Mouse (Mus musculus) heart, postnatal 10 days (tissue): ENCODE measurements around the gene Gm17617. TPM values are rescaled to one million over a fixed set of nuclear protein-coding genes. Genes with fewer than 3 reads are reported as not detected.
A peak's percentile ranks its signal among the peaks of the same experiment; 100 is the strongest.
"Not testable (repeated sequence)": the region's sequence is repeated elsewhere in the genome, so short reads cannot be mapped to it uniquely, and the experiment has no call there.

Experiments
- DNase-seq, 2 experiments: peaks; one replicate each; pipeline ENCODE4 v3.0.0; 2021
- intact Hi-C: fragments of 180-260 bp; cut with DNase I; formaldehyde crosslinking; loops from one replicate; pipeline ENCODE4 v1.15.1; 2025
- total RNA-seq, 2 experiments: library from RNA; stranded (reverse); gene quantifications; 2 replicates each; pipeline ENCODE4 v1.2.3; 2021

Gm17617 gene
- total RNA-seq, 2 experiments from 2014 or later: not detected

DNA sequence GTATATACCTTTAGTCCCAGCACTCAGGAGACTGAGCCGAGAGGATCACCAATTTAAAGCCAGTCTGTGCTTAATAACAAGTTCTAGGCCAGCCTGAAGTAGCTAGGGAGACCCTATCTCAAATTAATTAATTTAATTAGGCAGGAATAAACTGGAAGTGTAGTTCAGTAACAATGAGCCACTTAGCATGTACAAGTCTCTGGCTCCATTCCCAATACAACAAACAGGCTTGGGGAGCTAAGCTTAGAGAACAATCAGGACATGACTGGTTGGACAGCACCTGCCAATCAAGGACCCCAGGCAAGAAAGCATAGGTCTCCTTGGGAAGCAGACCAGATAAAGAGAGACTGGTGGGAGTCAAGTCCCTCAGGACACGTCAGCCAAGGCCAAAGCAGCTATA, 6.9 kb upstream of the Gm17617 start:
- DNase-seq: no peak
- intact Hi-C loops: no loop called here

DNA sequence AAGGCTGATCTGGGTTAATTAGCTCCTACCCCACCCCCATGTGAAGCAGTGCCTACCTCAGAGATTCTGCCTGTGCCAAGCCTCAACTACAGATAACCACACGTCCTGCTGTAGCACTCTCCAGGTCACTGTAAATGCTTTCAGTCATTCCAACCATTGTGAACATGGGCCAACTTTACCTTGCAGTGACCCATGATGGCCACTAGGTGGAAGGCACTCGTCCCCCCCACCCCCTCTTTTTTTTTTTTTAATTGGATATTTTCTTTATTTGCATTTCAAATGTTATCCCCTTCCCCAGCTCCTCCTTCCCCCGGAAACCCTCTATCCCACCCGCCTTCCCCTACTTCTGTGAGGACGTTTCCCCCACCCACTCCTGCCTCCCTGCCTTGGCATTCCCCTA, 2.0 kb upstream of the Gm17617 start:
- intact Hi-C loops: loop anchor here (2.0 kb wide), 1 partner anchor 43 kb away; no protein-coding TSS in a partner anchor
- DNase-seq: peak; percentile 24 to 53

DNA sequence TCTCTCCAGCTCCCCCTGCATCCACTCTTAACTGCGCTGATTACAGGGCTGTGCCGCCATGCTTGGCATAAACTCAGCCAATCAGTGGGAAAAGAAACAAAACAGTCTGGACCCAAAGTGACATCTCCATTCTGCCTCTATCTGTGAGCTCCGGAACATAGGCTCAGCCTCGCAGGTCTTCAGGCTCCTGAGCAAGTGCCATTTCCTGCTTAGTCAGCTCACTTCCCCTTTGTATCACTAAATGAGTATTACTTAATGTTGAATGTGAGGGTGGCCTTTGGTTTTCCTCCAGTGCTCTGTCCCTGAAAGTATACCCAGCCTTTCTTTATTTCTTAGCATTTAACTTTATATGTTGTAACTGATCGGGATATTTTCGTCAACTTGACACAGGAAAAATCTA, 8.4 kb downstream of the Gm17617 start:
- no peak for DNase-seq
- intact Hi-C loops: no loop called here

DNA sequence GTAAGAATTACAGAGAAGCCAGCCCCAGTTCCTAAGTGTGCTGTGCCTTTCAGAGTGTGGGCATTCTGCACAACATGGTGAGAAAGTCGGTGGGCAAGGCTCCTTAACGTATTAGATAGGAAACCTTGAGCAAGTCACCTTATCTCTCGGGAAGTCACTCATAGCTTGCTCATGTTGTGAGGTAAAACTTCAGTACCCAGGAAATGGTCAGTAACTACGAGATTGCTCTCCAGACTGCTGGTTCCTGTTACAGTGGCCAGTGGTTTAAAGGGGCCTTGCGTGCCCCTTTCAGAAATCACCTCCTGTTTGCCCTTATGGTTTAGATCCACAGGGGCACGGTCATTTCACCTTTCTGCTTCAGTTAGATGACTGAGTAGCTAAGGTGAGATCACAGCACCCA, 19.0 kb downstream of the Gm17617 start:
- intact Hi-C loops: no loop called here
- no peak for DNase-seq

DNA sequence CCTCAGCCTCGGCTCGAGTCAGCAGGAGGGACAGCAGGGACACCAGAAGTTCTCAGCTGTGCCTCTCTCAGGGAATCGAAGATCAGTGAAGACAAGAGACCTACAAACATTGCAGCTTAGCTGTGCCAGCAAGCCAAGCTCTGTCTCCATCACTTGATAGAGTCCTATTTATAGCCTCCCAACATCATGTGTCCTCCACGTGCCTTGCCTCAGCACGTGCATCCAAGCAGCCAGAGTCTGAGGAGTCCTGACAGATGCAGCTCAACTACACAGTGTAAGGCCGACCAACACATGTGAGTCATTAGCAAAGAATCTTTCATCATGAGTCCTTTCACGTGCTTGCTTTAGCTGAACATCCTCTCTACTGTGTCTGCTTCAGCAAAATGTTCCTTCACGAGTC, 25.7 kb downstream of the Gm17617 start:
- DNase-seq: peak; percentile 69 to 77
- intact Hi-C loops: no loop called here

DNA sequence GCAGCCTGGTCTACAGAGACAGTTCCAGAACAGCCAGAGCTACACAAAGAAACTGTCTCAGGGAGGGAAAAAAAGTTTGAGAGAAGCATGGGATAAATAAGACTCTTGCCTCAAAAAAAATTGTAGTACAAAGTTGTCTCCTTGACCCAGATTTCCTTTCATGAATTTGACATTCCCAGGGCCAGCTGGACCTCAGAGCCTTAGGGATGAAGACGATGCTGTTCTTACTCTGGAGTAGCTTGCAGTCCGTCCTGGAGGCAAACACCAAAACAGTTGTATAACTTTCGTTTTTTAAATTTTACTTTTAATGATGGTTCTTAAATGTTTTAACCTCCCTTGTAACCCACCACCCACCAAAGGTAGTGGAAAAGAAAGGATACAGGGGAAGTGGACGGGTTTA, 26.2 kb downstream of the Gm17617 start:
- intact Hi-C loops: no loop called here
- no peak for DNase-seq

DNA sequence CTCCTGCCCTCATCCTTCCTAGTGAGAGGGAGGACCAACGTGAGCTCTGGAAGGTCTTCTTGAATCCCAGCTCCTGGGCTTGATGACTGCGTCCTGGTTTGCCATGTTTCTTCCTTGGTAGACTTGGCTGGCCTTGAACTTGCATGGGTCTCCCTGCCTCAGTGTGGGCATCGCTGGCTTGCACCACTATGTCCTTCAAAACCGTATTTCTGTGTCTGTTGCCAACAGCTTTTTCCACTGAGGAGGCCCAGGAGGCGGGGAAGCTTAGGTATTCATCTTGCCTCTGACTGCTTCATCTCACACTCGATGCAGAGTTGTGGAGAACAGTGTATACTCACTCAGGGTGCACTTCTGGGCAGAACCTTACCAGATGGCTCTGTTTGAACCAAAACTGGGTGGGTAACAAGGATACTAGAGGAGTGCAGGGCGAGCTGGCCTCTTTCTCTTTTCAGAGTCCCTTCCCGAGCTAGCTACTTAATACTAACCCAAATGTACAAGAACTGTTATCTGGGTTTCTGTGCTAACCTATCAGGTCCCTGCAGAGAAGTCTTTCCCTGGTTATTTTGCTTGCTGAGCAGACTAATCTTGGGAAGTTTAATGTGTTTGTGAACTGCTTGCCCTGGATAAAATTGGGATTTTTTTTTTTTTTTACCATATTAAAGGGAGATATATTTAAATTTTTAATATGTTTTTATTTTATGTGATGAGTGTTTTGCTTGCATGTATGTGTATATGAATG, 27.2 kb downstream of the Gm17617 start:
- intact Hi-C loops: no loop called here
- peak; percentile 20 to 25 for DNase-seq

DNA sequence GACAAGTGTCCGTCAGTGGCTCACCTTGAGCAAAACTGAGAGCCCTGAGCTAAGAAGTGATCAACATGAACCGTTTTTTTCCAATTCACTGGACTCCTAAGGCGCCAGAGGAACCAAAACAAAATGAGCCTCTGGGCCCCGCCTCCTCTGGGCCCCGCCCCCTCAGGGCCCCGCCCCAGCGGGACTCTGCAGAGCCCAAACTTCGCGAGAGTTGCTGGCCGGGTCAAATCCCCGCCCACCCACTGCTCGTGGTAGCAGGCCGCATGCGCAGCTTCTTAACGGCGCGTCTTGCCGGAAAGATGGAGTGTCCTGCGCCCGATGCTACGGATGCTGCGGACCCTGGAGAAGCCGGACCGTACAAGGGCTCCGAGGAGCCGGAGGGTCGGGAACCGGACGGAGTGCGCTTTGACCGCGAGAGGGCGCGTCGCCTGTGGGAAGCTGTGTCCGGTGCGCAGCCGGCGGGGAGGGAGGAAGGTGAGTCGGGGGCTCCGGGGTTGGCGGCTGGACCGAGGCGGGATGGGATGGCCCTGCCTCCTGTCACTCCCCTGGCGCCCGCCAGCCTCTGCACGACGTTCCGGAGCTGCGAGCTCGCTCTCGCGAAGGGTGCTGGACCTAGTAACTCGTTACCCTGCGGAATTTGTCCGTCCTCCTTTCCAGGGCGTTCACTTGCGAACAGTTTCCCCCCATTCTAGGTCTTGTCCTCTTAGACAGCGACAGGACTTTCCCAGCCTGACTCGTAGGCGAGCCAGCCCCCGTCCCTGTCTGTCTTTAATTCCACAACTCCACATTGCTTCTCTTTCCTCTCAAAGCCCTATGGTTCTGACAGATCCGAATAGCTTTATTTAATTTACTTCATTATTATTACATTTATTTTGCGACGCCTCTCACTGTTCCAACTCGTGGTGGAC, 28.0 kb downstream of the Gm17617 start, which contains the start of gene Zfp346:
TSS of gene Zfp346 (plus strand) at position 267 of the 908 bp plus-strand sequence.
- intact Hi-C loops: no loop called here
- peak; percentile 97 to 99 for DNase-seq

DNA sequence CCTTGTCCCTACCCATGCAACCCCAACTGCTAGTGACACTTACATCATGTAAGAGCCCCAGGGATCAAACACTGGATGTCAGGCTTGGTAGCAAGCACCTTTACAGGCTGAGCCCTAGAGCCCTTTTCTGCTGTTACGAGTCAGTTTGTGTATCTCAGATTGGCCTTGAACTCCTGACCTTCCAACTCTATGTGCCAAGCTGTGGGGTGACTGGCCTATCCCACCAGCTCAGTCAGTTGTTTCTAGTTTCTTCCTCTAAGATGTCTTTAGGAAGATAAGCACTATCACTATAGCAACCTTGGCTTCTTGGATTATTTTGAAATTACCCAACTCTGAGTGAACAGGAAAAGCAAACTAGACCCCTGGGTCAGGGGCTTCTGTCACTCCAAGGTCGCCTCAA, 30.0 kb downstream of the Gm17617 start:
- DNase-seq: no peak
- intact Hi-C loops: no loop called here

DNA sequence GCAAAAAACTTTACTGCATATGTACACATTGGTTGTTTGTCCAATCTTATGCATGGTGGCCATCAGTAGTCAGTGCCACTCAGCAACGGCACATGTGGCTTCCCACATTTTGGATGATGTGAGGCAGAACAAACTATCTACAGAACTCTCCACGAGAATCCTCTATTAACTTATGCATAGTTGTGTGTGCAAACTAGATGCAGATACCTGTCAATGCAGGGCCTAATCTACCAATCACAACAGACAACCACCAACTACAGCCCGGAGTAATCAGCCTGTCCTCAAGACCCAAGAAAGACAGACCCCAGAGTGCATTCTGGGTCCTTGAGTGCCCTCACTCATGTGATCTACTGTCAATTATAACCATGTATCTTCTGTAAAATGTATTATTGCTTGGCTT, 31.0 kb downstream of the Gm17617 start:
- DNase-seq: no peak
- intact Hi-C loops: no loop called here

DNA sequence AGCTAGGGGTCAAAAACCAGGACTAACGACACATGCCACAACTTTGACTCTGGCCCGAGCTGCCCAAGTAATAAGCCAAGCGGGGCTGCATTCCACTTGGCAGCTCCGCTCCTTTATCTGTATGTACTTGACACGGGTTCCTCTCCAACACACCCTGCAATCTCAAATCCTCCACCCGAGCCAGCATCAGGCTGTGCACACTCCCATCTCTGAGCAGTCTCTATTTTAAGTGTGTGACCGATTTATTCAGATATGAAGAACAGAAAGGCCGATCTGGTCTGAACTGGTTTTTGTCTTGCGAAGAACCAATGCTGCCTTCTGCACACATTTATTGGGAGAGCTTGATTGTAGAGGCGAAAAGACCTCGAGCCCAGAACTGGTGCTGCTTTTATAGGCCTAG, 31.7 kb downstream of the Gm17617 start:
- peak; percentile 14 to 24 for DNase-seq
- intact Hi-C loops: loop anchor here (2.0 kb wide), 1 partner anchor 77 kb away; no protein-coding TSS in a partner anchor

DNA sequence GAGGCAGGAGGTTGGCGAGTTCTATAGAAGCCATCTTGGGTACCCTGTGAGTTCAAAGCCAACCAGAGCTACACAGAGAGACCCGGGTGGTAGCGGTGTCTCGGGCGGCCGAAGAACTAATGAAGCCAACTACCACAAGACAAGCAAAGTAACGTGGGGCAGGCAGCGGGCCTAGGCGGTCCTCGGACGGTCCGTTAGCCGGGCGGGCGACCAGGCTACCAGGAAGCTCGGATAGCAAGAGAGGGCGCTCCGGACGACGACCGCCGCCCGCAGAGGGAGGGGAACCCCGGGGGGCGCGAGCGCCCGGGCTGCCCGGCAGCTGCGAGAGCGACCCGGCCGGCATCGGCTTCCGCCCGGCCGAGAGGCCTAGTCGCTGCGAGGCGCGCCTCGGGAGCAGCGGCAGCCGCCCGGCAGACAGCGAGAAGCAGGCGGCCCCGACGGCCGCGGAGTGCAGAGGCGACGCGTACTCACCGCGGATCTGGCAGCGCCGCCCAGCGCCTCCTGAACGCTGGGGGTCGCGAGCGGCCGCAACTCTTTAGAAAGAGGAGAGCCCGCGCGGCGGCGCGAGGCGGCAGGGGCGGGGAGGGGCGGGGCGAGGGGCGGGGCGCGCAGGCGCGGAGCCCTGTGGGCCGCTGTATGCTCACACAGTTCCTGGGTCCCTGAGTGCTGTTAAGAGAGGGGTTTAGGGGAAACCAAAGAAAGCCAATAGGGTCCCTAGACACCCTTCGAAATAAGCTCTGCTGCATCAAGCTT, 33.4 kb downstream of the Gm17617 start, which contains the start of gene Uimc1:
TSS of gene Uimc1 (minus strand) at position 575 of the 753 bp plus-strand sequence.
- DNase-seq: peak; percentile 85 to 88
- intact Hi-C loops: loop anchor here (2.0 kb wide), 1 partner anchor 79 kb away; no protein-coding TSS in a partner anchor

DNA sequence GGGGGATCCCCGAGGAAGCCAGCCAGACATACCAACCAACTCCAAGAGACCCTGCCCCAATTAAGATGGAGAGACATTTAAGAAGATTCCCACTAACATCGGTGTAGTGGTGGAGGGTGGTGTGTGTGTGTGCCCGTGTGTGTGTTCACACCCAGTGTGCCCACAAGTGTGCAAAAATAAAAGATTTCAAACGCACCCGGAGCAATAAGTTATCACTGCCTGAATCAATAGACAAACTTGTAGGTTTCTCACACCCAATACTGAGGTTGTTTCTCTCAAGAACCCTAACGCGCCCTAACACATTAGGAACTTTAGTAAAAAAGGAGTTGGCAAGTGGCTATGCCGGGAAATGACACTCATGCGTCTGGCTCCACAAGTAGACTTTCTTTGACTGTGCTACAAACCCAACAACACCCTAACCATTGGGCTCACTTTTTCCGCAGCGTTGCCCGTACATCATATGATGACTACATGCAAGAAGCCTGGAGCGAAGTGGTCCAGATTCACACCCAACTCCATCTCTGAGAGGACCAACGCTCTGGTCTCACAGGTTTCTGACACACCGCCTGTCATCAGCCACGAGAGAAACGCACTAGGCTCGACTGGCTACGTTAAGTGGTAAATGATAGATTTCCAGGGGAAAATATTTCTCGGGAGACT, 34.2 kb downstream of the Gm17617 start:
- DNase-seq: peak; percentile 34 to 45
- intact Hi-C loops: no loop called here

DNA sequence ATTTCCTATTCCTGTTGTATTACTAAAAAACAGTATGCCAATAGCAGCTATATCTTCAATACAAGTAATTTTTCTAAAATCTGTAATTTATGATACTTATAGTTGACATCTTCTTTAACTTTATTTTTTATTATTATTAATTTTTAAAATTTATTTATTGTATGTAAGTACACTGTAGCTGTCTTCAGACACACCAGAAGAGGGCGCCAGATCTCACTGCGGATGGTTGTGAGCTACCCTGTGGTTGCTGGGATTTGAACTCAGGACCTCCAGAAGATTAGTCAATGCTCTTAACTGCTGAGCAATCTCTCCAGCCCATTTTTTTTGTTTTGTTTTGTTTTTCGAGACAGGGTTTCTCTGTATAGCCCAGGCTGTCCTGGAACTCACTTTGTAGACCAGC, 35.5 kb downstream of the Gm17617 start:
- DNase-seq, intact Hi-C loops: not testable (repeated sequence)

DNA sequence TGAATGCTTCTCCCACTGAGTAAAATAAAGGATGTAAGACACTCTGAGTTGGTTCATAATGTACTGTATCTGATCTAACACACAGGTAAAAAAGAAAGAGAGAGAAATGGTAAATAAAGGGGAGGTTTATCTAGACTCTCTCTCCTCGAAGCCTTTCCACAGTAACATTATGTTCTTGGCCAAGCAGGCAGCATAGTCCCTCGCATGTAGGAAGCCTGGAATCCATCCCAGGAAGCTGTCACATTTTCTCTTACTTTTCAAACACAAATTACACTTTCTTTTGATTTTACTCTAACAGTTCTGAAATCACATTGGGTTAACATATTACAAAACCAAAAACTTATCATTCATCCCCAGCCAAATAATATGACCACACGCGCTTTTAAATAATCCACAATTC, 40.8 kb downstream of the Gm17617 start:
- intact Hi-C loops: no loop called here
- DNase-seq: no peak

Other genes with a start within 250 kb of the Gm17617 start
- gene Unc5a, start 184.1 kb downstream of the Gm17617 start, total RNA-seq: 1 to 10 TPM; 1.0 to 1.6 TPM
- under 1 TPM; 0.87 to 0.89 TPM for gene Hk3, start 112.2 kb downstream of the Gm17617 start, total RNA-seq
- gene Uimc1, start 33.2 kb downstream of the Gm17617 start, total RNA-seq: 10 to 100 TPM; 22.4 to 22.6 TPM
- gene Zfp346, start 28.2 kb downstream of the Gm17617 start, total RNA-seq: 10 to 100 TPM; 16.5 to 19.8 TPM
- under 1 TPM; 0.30 to 0.53 TPM for gene Fgfr4, start 19.1 kb upstream of the Gm17617 start, total RNA-seq
- 10 to 100 TPM; 88.2 to 97.9 TPM for gene Nsd1, start 76.2 kb upstream of the Gm17617 start, total RNA-seq
- gene Prelid1, start 187.0 kb upstream of the Gm17617 start, total RNA-seq: 100 to 1,000 TPM; 125 to 126 TPM
- gene Rab24, start 188.4 kb upstream of the Gm17617 start, total RNA-seq: 10 to 100 TPM; 40.0 to 40.2 TPM
- 1 to 10 TPM; 7.0 to 7.3 TPM for gene Mxd3, start 196.3 kb upstream of the Gm17617 start, total RNA-seq
- 10 to 100 TPM; 56.7 to 58.2 TPM for gene Lman2, start 229.2 kb upstream of the Gm17617 start, total RNA-seq
- under 1 TPM; 0.60 to 0.74 TPM for gene Rgs14, start 236.2 kb upstream of the Gm17617 start, total RNA-seq